Mouse (Mus musculus) CH12.LX (cell line): ENCODE results near the gene Socs7. TPM values are rescaled to one million over a fixed set of nuclear protein-coding genes. Genes with fewer than 3 reads are reported as not detected.

ENCODE experiments used
- DNase-seq: peaks from one replicate; pipeline ENCODE4 v3.0.0-alpha.2; 2013; ENCODE audit errors: extremely low read depth
- H3K27ac ChIP-seq: 2 replicates; pipeline ENCODE4 v1.5.1; 2012; ENCODE audit warnings: low read depth, mild to moderate bottlenecking, control low read depth, moderate library complexity; ENCODE audit not compliant: insufficient read depth
- H3K27me3 ChIP-seq: replicated peaks from 2 replicates; pipeline ENCODE3; 2012; ENCODE audit warnings: inconsistent platforms
- H3K36me3 ChIP-seq, 2 experiments: replicated peaks in 1 of 2; 2 replicates each; pipeline versions ENCODE3 to v1.6.1; 2012; ENCODE audit warnings: inconsistent platforms in 1 of 2, low read length in 1 of 2, mild to moderate bottlenecking in 1 of 2, mixed read lengths in 1 of 2, moderate library complexity in 1 of 2; ENCODE audit not compliant: control insufficient read depth in 1 of 2, insufficient read depth in 1 of 2
- H3K4me1 ChIP-seq, 2 experiments: 2 replicates each; pipeline ENCODE4 v1.6.1; 2012; ENCODE audit warnings: inconsistent platforms in 1 of 2, moderate library complexity in 1 of 2; ENCODE audit not compliant: insufficient read depth in 2 of 2, control insufficient read depth in 1 of 2
- H3K4me2 ChIP-seq: 2 replicates; pipeline ENCODE4 v1.6.1; 2012; ENCODE audit warnings: low read depth, mild to moderate bottlenecking, control low read depth; ENCODE audit not compliant: poor library complexity, insufficient read depth, severe bottlenecking
- H3K4me3 ChIP-seq, 3 experiments: fragments of 150-350 bp in 1 of 3; sonication (generic) in 1 of 3; replicated peaks in 1 of 3; 2 replicates each; pipeline versions ENCODE3 to v1.5.1; 2011 to 2012; ENCODE audit warnings: low read depth in 2 of 3, low read length in 2 of 3, mild to moderate bottlenecking in 2 of 3, moderate library complexity in 2 of 3, control low read depth in 1 of 3, improper control_type of control experiment in 1 of 3, inconsistent platforms in 1 of 3, mixed read lengths in 1 of 3; ENCODE audit not compliant: poor library complexity in 1 of 3
- H3K79me2 ChIP-seq: replicated peaks from 2 replicates; pipeline ENCODE4 v1.6.1; 2012; ENCODE audit warnings: mild to moderate bottlenecking, moderate library complexity; ENCODE audit not compliant: control insufficient read depth, poor library complexity, insufficient read depth, severe bottlenecking; ENCODE audit errors: extremely low read depth
- H3K9ac ChIP-seq: 2 replicates; pipeline ENCODE4 v1.6.1; 2012; ENCODE audit warnings: low read depth, mild to moderate bottlenecking, control low read depth, moderate library complexity; ENCODE audit not compliant: insufficient read depth
- H3K9me3 ChIP-seq: replicated peaks from 2 replicates; pipeline ENCODE3; 2012; ENCODE audit warnings: low read length, inconsistent platforms, mixed read lengths
- CHD1 ChIP-seq: IDR thresholded peaks from 2 replicates; pipeline ENCODE4 v1.6.1; 2012; ENCODE audit warnings: low read depth, low read length, improper control_type of control experiment, inconsistent platforms
- CHD2 ChIP-seq: IDR thresholded peaks from 2 replicates; pipeline ENCODE4 v1.6.1; 2011; ENCODE audit warnings: low read length, improper control_type of control experiment
- E2F4 ChIP-seq: IDR thresholded peaks from 2 replicates; pipeline ENCODE4 v1.6.1; 2011; ENCODE audit warnings: low read depth, low read length, improper control_type of control experiment; ENCODE audit not compliant: insufficient replicate concordance
- EP300 ChIP-seq: IDR thresholded peaks from 2 replicates; pipeline ENCODE4 v1.6.1; 2011; ENCODE audit warnings: low read length, improper control_type of control experiment
- ETS1 ChIP-seq: conservative IDR thresholded peaks from 2 replicates; pipeline ENCODE4 v1.6.1; 2012; ENCODE audit warnings: low read depth, mild to moderate bottlenecking, inconsistent platforms, low read length, improper control_type of control experiment, moderate library complexity
- GABPA ChIP-seq: IDR thresholded peaks from 2 replicates; pipeline ENCODE4 v1.6.1; 2012; ENCODE audit warnings: low read depth, low read length, improper control_type of control experiment, inconsistent platforms; ENCODE audit not compliant: insufficient replicate concordance
- HCFC1 ChIP-seq: IDR thresholded peaks from 2 replicates; pipeline ENCODE4 v1.6.1; 2012; ENCODE audit warnings: low read depth, mild to moderate bottlenecking, inconsistent platforms, low read length, improper control_type of control experiment
- KAT2A ChIP-seq: IDR thresholded peaks from 2 replicates; pipeline ENCODE4 v1.6.1; 2012; ENCODE audit warnings: low read length, improper control_type of control experiment, inconsistent platforms; ENCODE audit not compliant: insufficient replicate concordance
- MAFK ChIP-seq: IDR thresholded peaks from 2 replicates; pipeline ENCODE4 v1.6.1; 2011; ENCODE audit warnings: low read length, improper control_type of control experiment; ENCODE audit not compliant: insufficient replicate concordance
- MXI1 ChIP-seq: IDR thresholded peaks from 2 replicates; pipeline ENCODE4 v1.6.1; 2011; ENCODE audit warnings: mild to moderate bottlenecking, low read depth, low read length, improper control_type of control experiment
- PAX5 ChIP-seq: IDR thresholded peaks from 2 replicates; pipeline ENCODE4 v1.6.1; 2012; ENCODE audit warnings: low read length, inconsistent platforms, mixed read lengths
- POLR2A ChIP-seq: IDR thresholded peaks from 2 replicates; pipeline ENCODE4 v1.6.1; 2011; ENCODE audit warnings: low read depth, mild to moderate bottlenecking, improper control_type of control experiment, low read length
- POLR2AphosphoS2 ChIP-seq: IDR thresholded peaks from 2 replicates; pipeline ENCODE4 v1.6.1; 2011; ENCODE audit warnings: low read depth, low read length, improper control_type of control experiment
- RCOR1 ChIP-seq: conservative IDR thresholded peaks from 2 replicates; pipeline ENCODE4 v1.6.1; 2012; ENCODE audit warnings: low read depth, mild to moderate bottlenecking, inconsistent platforms, low read length, improper control_type of control experiment
- TCF12 ChIP-seq: IDR thresholded peaks from 2 replicates; pipeline ENCODE4 v1.6.1; 2014; ENCODE audit warnings: low read depth, mild to moderate bottlenecking, inconsistent platforms, low read length, improper control_type of control experiment
- USF1 ChIP-seq: IDR thresholded peaks from 2 replicates; pipeline ENCODE4 v1.6.1; 2014; ENCODE audit warnings: low read depth, mild to moderate bottlenecking, inconsistent platforms, low read length, improper control_type of control experiment
- USF2 ChIP-seq: conservative IDR thresholded peaks from 2 replicates; pipeline ENCODE4 v1.6.1; 2011; ENCODE audit warnings: low read depth, low read length, improper control_type of control experiment
- ZKSCAN1 ChIP-seq: IDR thresholded peaks from 2 replicates; pipeline ENCODE4 v1.6.1; 2012; ENCODE audit warnings: low read depth, inconsistent platforms, low read length, improper control_type of control experiment, borderline replicate concordance
- ZMIZ1 ChIP-seq: IDR thresholded peaks from 2 replicates; pipeline ENCODE4 v1.6.1; 2012; ENCODE audit warnings: low read depth, mild to moderate bottlenecking, inconsistent platforms, low read length, improper control_type of control experiment
- ZNF384 ChIP-seq: IDR thresholded peaks from 2 replicates; pipeline ENCODE4 v1.6.1; 2012; ENCODE audit warnings: low read depth, low read length, improper control_type of control experiment, inconsistent platforms
- dilution Hi-C: fragments of 300-500 bp; cut with MboI; formaldehyde crosslinking; loops from 2 replicates; pipeline ENCODE4 v1.14.3; 2020; ENCODE audit warnings: low sequenced_read_pairs; ENCODE audit not compliant: extremely low pct_unique_long_range_greater_than_20kb, extremely low pct_ligation_motif_present
- in situ Hi-C: fragments of 300-500 bp; cut with MboI; formaldehyde crosslinking; loops from 3 replicates; pipeline ENCODE4 v1.14.3; 2019; ENCODE audit warnings: low sequenced_read_pairs, low pct_ligation_motif_present, low pct_unique_long_range_greater_than_20kb, mixed read lengths
- polyA plus RNA-seq: library from polyadenylated mRNA; unstranded; fragments of >175 nt; gene quantifications from 2 replicates; pipeline ENCODE4 v1.2.1, GENCODE M21; 2012; ENCODE audit warnings: low read depth; ENCODE audit not compliant: insufficient read length
- total RNA-seq, 2 experiments: library from RNA; depleted of rRNA; stranded (reverse); fragments of 300-350 nt in 1 of 2; fragments of >200 nt in 1 of 2; gene quantifications; 2 replicates each; pipeline ENCODE4 v1.2.3; 2012 to 2014

Gene Socs7
- total and polyA plus RNA-seq, 3 experiments, result 11.9 to 17.4 (median 15.1) TPM

GRCm38 (mm10) chr11:97373402-97373801 is 11.1 kb downstream of the Socs7 start:
- TF ChIP-seq RCOR1 (no peak), ZKSCAN1 (no peak)
- Histone ChIP-seq H3K9ac (no peak overlapping the region), H3K4me2 (no peak overlapping the region), H3K79me2 (peaks cover under 1% of the 10 kb centered on the region; the same call in 1 of the 2 replicates), H3K4me1 (peaks cover 0 to 25% of the 10 kb centered on the region in 2 experiments; a peak in 2 of 4 replicates), H3K27ac (no peak overlapping the region), H3K4me3 (no peak overlapping the region), H3K9me3 (no peaks in the 10 kb centered on the region), H3K27me3 (no peaks in the 10 kb centered on the region), H3K36me3 (peaks cover 24 to 76% of the 10 kb centered on the region in 2 experiments)
- no peak for DNase-seq
- dilution Hi-C loops, result no loop called here
- in situ Hi-C loops, result no loop called here

GRCm38 (mm10) chr11:97380036-97380435 is 17.7 kb downstream of the Socs7 start:
- H3K4me3 ChIP-seq, result no peak overlapping the region
- no peak overlapping the region for H3K4me2 ChIP-seq
- no peak for DNase-seq
- no peaks in the 10 kb centered on the region for H3K9me3 ChIP-seq
- H3K9ac ChIP-seq, result no peak overlapping the region
- H3K79me2 ChIP-seq, result no peaks in the 10 kb centered on the region
- peaks cover 42 to 76% of the 10 kb centered on the region in 2 experiments for H3K36me3 ChIP-seq
- H3K27me3 ChIP-seq, result no peaks in the 10 kb centered on the region
- dilution Hi-C loops (no loop called here), in situ Hi-C loops (no loop called here)
- H3K27ac ChIP-seq, result no peak overlapping the region
- TF ChIP-seq EP300, result no peak
- TF ChIP-seq ZKSCAN1, result no peak
- no peak for TF ChIP-seq POLR2AphosphoS2
- TF ChIP-seq USF1, result no peak
- no peak for TF ChIP-seq MXI1
- TF ChIP-seq TCF12, result no peak
- no peak for TF ChIP-seq GABPA
- TF ChIP-seq ZNF384, result no peak
- no peak for TF ChIP-seq ZMIZ1
- TF ChIP-seq HCFC1, result no peak
- TF ChIP-seq CHD1, result no peak
- TF ChIP-seq POLR2A, result no peak
- no peak for TF ChIP-seq E2F4
- TF ChIP-seq PAX5, result no peak
- TF ChIP-seq KAT2A, result no peak
- no peak for TF ChIP-seq USF2
- no peak for TF ChIP-seq MAFK
- TF ChIP-seq ETS1, result no peak
- no peak for TF ChIP-seq CHD2
- peaks cover 0 to 9% of the 10 kb centered on the region in 2 experiments; a peak in 1 of 4 replicates for H3K4me1 ChIP-seq
